Mouse (Mus musculus) brain, embryonic 14.5 days (tissue): ENCODE measurements around the gene Ebf4. TPM values are rescaled to one million over a fixed set of nuclear protein-coding genes. Genes with fewer than 3 reads are reported as not detected.

Experiments used
- DNase-seq: peaks from one replicate; pipeline ENCODE4 v3.0.0-alpha.2; 2011; ENCODE audit warnings: low read depth
- CTCF ChIP-seq: fragments of 200-500 bp; IDR thresholded peaks from 2 replicates; pipeline ENCODE4 v1.5.1; 2012; ENCODE audit warnings: inconsistent platforms, mild to moderate bottlenecking, moderate library complexity, borderline replicate concordance; ENCODE audit not compliant: insufficient read depth, insufficient read length; ENCODE audit errors: extremely low read depth
- POLR2A ChIP-seq: fragments of 200-500 bp; IDR thresholded peaks from 2 replicates; pipeline ENCODE4 v1.6.1; 2012; ENCODE audit warnings: mild to moderate bottlenecking, inconsistent platforms, borderline replicate concordance; ENCODE audit not compliant: poor library complexity, insufficient read depth, insufficient read length, severe bottlenecking; ENCODE audit errors: extremely low read depth
- polyA plus RNA-seq: library from polyadenylated mRNA; depleted of rRNA; stranded (reverse); fragments of >200 nt; gene quantifications from 2 replicates; pipeline ENCODE4 v1.2.3, GENCODE M21; 2012; rRNA removed

Ebf4 gene
- polyA plus RNA-seq, 1 experiment = 24.9 TPM

DNA sequence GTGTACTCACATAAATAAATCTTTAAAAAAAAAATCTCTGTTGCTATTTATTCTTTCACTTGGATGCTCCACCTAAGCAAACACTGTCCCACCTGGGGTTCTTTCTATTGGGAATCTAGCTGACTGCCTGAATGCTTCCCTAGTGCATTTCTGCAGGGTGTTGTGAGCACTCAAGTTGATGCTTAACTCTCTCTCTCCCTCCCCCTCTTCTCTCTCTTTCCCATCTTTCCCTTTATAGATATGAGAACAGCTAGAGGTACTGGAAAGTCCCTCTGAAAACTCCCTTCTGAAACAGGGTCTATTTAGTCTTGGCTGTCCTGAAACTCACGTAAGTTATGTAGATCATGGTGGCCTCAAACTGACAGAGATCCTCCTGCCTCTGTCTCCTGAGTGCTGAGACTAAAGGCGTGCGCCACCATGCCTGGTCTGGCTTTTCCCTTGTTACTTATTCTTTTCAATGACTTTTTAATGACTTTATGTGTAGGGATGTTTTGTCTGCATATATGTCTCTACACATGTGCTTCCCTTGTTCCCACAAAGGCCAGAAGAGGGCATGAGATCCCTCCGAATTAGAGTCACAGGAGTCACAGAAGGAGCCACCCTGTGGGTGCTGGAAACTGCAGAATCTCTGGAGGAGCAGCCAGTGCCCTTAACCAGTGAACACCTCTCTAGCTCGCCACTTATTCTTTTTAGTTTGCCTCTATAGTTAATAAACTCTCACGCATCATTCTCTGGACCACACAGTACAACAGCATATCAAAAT is 119.3 kb downstream of the Ebf4 start:
- TF ChIP-seq POLR2A (no peak), CTCF (peak; percentile 17; the same call in 1 of the 2 replicates)
- no peak for DNase-seq

Other genes starting within 250 kb of the Ebf4 start
- gene Tgm6, start 182.8 kb upstream of the Ebf4 start, polyA plus RNA-seq = 0.18 and 0.23 TPM in 2 replicates
- gene Snrpb, start 115.8 kb upstream of the Ebf4 start, polyA plus RNA-seq = 268 and 420 TPM in 2 replicates
- 0.05 TPM in 1 of 2 replicates, not detected in the other for gene Tmc2, start 100.0 kb upstream of the Ebf4 start, polyA plus RNA-seq
- 213 and 300 TPM in 2 replicates for gene Nop56, start 20.7 kb upstream of the Ebf4 start, polyA plus RNA-seq
- 162 and 203 TPM in 2 replicates for gene Idh3b, start 10.6 kb upstream of the Ebf4 start, polyA plus RNA-seq
- 15.4 and 24.0 TPM in 2 replicates for gene Cpxm1, start 102.4 kb downstream of the Ebf4 start, polyA plus RNA-seq
- not detected in 2 replicates for gene Gm28372, start 110.1 kb downstream of the Ebf4 start, polyA plus RNA-seq
- gene 1700020A23Rik, start 110.1 kb downstream of the Ebf4 start, polyA plus RNA-seq = not detected in 2 replicates
- gene Tmem239, start 111.3 kb downstream of the Ebf4 start, polyA plus RNA-seq = not detected in 2 replicates
- 114 and 169 TPM in 2 replicates for gene Vps16, start 129.2 kb downstream of the Ebf4 start, polyA plus RNA-seq
- 32.5 and 36.9 TPM in 2 replicates for gene Pced1a, start 129.5 kb downstream of the Ebf4 start, polyA plus RNA-seq
- 119 and 127 TPM in 2 replicates for gene Ptpra, start 155.1 kb downstream of the Ebf4 start, polyA plus RNA-seq